14 mouse cellular contexts compared by ENCODE assay signal in genomic region chr2:165398164-165398785, GRCm38 (mm10). TPM values are rescaled to one million over a fixed set of nuclear protein-coding genes. Genes with fewer than 3 reads are reported as not detected.
A peak's percentile ranks its signal among the peaks of the same experiment; 100 is the strongest.
DNase-seq lines count a peak whose midpoint lies in the region; ATAC-seq and TF ChIP-seq lines count a peak whose summit lies in the region.
"Had no signal": no experiment of that assay in that cellular context is flagged by ENCODE, and none has a peak within 500 bp of the region (broad histone marks: within the 10 kb centered on the region; RNA-seq: fewer than 3 reads in every experiment).

No protein-coding gene starts in this region.

- no peaks in the 10 kb centered on the region for H3K27me3 ChIP-seq in liver, adult 2 months (ENCODE audit: control insufficient read depth, insufficient read depth, low read length)
- H3K27me3 ChIP-seq in liver, embryonic 12.5 days (replicated peaks), result no peaks in the 10 kb centered on the region
- H3K27me3 ChIP-seq in embryonic facial prominence, embryonic 10.5 days (replicated peaks; ENCODE audit: low read depth, poor library complexity, severe bottlenecking), result no peaks in the 10 kb centered on the region
- H3K27me3 ChIP-seq in hindbrain, postnatal 0 days (ENCODE audit: insufficient read depth, low read length), result no peaks in the 10 kb centered on the region
- no peaks in the 10 kb centered on the region for H3K27me3 ChIP-seq in thymus, adult 2 months (ENCODE audit: control insufficient read depth, insufficient read depth, low read length)

- peak overlapping the region; percentile 93 for H3K27ac ChIP-seq in liver, adult 2 months (replicated peaks; ENCODE audit: insufficient read depth, low read depth, low read length)
- H3K27ac ChIP-seq in liver, embryonic 12.5 days, result no peak overlapping the region
- H3K27ac ChIP-seq in embryonic facial prominence, embryonic 10.5 days (replicated peaks), result peak overlapping the region; percentile 88
- no peak overlapping the region for H3K27ac ChIP-seq in hindbrain, postnatal 0 days
- H3K27ac ChIP-seq in thymus, adult 2 months (ENCODE audit: control insufficient read depth, insufficient read depth, low read length), result no peak overlapping the region

- WGBS in liver, adult 2 months, result 59% methylated on average over 15 of the region's 15 CpGs
- 60% methylated on average over 15 of the region's 15 CpGs for WGBS in liver, embryonic 12.5 days (ENCODE audit: insufficient replicate concordance)
- 53% methylated on average over 15 of the region's 15 CpGs for WGBS in embryonic facial prominence, embryonic 10.5 days
- 61% methylated on average over 15 of the region's 15 CpGs for WGBS in hindbrain, postnatal 0 days
- WGBS in thymus, adult 2 months, result 84% methylated on average over 15 of the region's 15 CpGs

- H3K79me2 ChIP-seq in liver, adult 2 months (ENCODE audit: control insufficient read depth, insufficient read depth, low read length), result no peaks in the 10 kb centered on the region

- TF ChIP-seq POLR2A in liver, adult 2 months (IDR thresholded peaks at IDR 0.05; ENCODE audit: extremely low read depth, insufficient read depth, low read length), result no peak
- TF ChIP-seq POLR2A in thymus, adult 2 months (IDR thresholded peaks at IDR 0.05; ENCODE audit: control insufficient read depth, extremely low read depth, insufficient read depth, low read length, poor library complexity), result no peak

- H3K9me3 ChIP-seq in liver, embryonic 12.5 days (replicated peaks), result no peaks in the 10 kb centered on the region
- no peaks in the 10 kb centered on the region for H3K9me3 ChIP-seq in embryonic facial prominence, embryonic 10.5 days
- H3K9me3 ChIP-seq in hindbrain, postnatal 0 days (ENCODE audit: low read length), result no peaks in the 10 kb centered on the region

- peak overlapping the region; percentile 64 for H3K4me3 ChIP-seq in liver, adult 2 months (ENCODE audit: insufficient read depth, low read depth, low read length)
- no peak overlapping the region for H3K4me3 ChIP-seq in liver, embryonic 12.5 days
- peak overlapping the region; percentile 35 for H3K4me3 ChIP-seq in embryonic facial prominence, embryonic 10.5 days
- no peak overlapping the region for H3K4me3 ChIP-seq in hindbrain, postnatal 0 days (ENCODE audit: low read length)
- no peak overlapping the region for H3K4me3 ChIP-seq in thymus, adult 2 months (ENCODE audit: control insufficient read depth, insufficient read depth, low read length)
- H3K4me3 ChIP-seq: myocyte had no signal

- no peak overlapping the region for H3K4me2 ChIP-seq in liver, embryonic 12.5 days
- H3K4me2 ChIP-seq in hindbrain, postnatal 0 days (ENCODE audit: low read depth, low read length), result no peak overlapping the region

- ATAC-seq in liver, embryonic 12.5 days, result no peak
- ATAC-seq in hindbrain, postnatal 0 days, result peak; percentile 30; the same call in 1 of the 2 replicates

- no peak for TF ChIP-seq CTCF in liver, adult 2 months (IDR thresholded peaks at IDR 0.05; ENCODE audit: low read depth, low read length)
- TF ChIP-seq CTCF in hindbrain, postnatal 0 days (IDR thresholded peaks at IDR 0.05; ENCODE audit: low read depth), result no peak
- TF ChIP-seq CTCF in thymus, adult 2 months (IDR thresholded peaks at IDR 0.05; ENCODE audit: borderline replicate concordance, control insufficient read depth, extremely low read depth, insufficient read depth, low read length, poor library complexity), result no peak

- no peaks in the 10 kb centered on the region for H3K36me3 ChIP-seq in liver, adult 2 months (ENCODE audit: control insufficient read depth, insufficient read depth, low read length)
- H3K36me3 ChIP-seq in liver, embryonic 12.5 days, result no peaks in the 10 kb centered on the region
- H3K36me3 ChIP-seq in embryonic facial prominence, embryonic 10.5 days (replicated peaks), result no peaks in the 10 kb centered on the region
- no peaks in the 10 kb centered on the region for H3K36me3 ChIP-seq in hindbrain, postnatal 0 days (ENCODE audit: insufficient read depth, low read length)
- H3K36me3 ChIP-seq in thymus, adult 2 months (ENCODE audit: control insufficient read depth, insufficient read depth, low read length), result no peaks in the 10 kb centered on the region

- peak overlapping the region; percentile 79 for H3K9ac ChIP-seq in liver, adult 2 months (ENCODE audit: low read depth, low read length)
- no peak overlapping the region for H3K9ac ChIP-seq in liver, embryonic 12.5 days
- H3K9ac ChIP-seq in hindbrain, postnatal 0 days (replicated peaks; ENCODE audit: low read length), result no peak overlapping the region

- DNase-seq in liver, adult 2 months (ENCODE audit: extremely low read depth, low read depth, low spot score), result peak; percentile 38
- peak; percentile 84 for DNase-seq in MN1 (ENCODE audit: low spot score)
- DNase-seq in embryonic facial prominence, embryonic 10.5 days (ENCODE audit: low spot score), result peak; percentile 76
- DNase-seq in hindbrain, postnatal 0 days (ENCODE audit: low spot score), result peak; percentile 31
- no peak for DNase-seq in thymus, adult 2 months
- DNase-seq in heart, postnatal 10 days, result no peak
- no peak for DNase-seq in adrenal gland, adult (ENCODE audit: inconsistent age in 2 of 2, low spot score in 1 of 2)
- DNase-seq: cerebellum, adult 9-11 months; kidney, adult 8-10 months had no signal

- H3K4me1 ChIP-seq in liver, adult 2 months (ENCODE audit: control insufficient read depth, insufficient read depth, low read length), result peaks cover 9% of the 10 kb centered on the region; the same call in 1 of the 2 replicates
- H3K4me1 ChIP-seq in liver, embryonic 12.5 days, result peaks cover 23% of the 10 kb centered on the region
- H3K4me1 ChIP-seq in embryonic facial prominence, embryonic 10.5 days, result peaks cover 58% of the 10 kb centered on the region
- H3K4me1 ChIP-seq in hindbrain, postnatal 0 days (ENCODE audit: insufficient read depth, low read length), result no peaks in the 10 kb centered on the region
- peaks cover 11% of the 10 kb centered on the region for H3K4me1 ChIP-seq in thymus, adult 2 months (replicated peaks; ENCODE audit: control insufficient read depth, insufficient read depth, low read length)

- intact Hi-C loops in heart, postnatal 10 days (cut with DNase I), result no loop called here

RNA-seq across cellular contexts. Expression of gene Ocstamp, which starts 1.9 kb away (rescaled TPM):
- total RNA-seq in liver, adult 2 months (2014; rRNA removed), result 0.07 and 0.28 TPM in 2 replicates
- 0.81 and 0.83 TPM in 2 replicates for polyA plus RNA-seq in liver, adult 2 months (2012; rRNA removed)
- 1.5 and 1.8 TPM in 2 replicates for polyA plus RNA-seq in liver, embryonic 12.5 days (2016; fragmentation: Nextera tagmentation; extraction: Ambion mirVana)
- polyA plus RNA-seq in embryonic facial prominence, embryonic 10.5 days (2016; fragmentation: Nextera tagmentation; extraction: Ambion mirVana), result 0.06 and 0.18 TPM in 2 replicates
- 0.05 TPM in 1 of 2 replicates, not detected in the other for total RNA-seq in hindbrain, postnatal 0 days (2014; rRNA removed)
- 0.05 TPM in 1 of 2 replicates, not detected in the other for polyA plus RNA-seq in hindbrain, postnatal 0 days (2015; fragmentation: Nextera tagmentation; extraction: Ambion mirVana)
- polyA plus RNA-seq in thymus, adult 2 months (2012; rRNA removed), result 0.37 and 0.44 TPM in 2 replicates
- total RNA-seq in heart, postnatal 10 days (2021), result not detected
- total RNA-seq: CH12.LX; granulocyte monocyte progenitor cell, adult 5-6 weeks; heart, postnatal 36 days had no signal
- polyA plus RNA-seq: myocyte had no signal

RNA-seq across cellular contexts. Expression of gene Zfp334, which starts 10.2 kb away (rescaled TPM):
- 0.65 and 0.74 TPM in 2 replicates for total RNA-seq in liver, adult 2 months (2014; rRNA removed)
- polyA plus RNA-seq in liver, adult 2 months (2012; rRNA removed), result 0.46 and 0.50 TPM in 2 replicates
- 2.5 and 2.7 TPM in 2 replicates for polyA plus RNA-seq in liver, embryonic 12.5 days (2016; fragmentation: Nextera tagmentation; extraction: Ambion mirVana)
- polyA plus RNA-seq in embryonic facial prominence, embryonic 10.5 days (2016; fragmentation: Nextera tagmentation; extraction: Ambion mirVana), result 20.8 and 21.6 TPM in 2 replicates
- total RNA-seq in hindbrain, postnatal 0 days (2014; rRNA removed), result 14.8 and 16.4 TPM in 2 replicates
- 3.7 and 3.9 TPM in 2 replicates for polyA plus RNA-seq in hindbrain, postnatal 0 days (2015; fragmentation: Nextera tagmentation; extraction: Ambion mirVana)
- polyA plus RNA-seq in thymus, adult 2 months (2012; rRNA removed), result 0.23 and 0.31 TPM in 2 replicates
- total RNA-seq in heart, postnatal 10 days (2021), result 1 to 10 TPM; 3.4 to 4.1 TPM
- total RNA-seq: CH12.LX; granulocyte monocyte progenitor cell, adult 5-6 weeks had no signal

RNA-seq across cellular contexts. Expression of gene Zfp663, which starts 29.7 kb away (rescaled TPM):
- total RNA-seq in liver, adult 2 months (2014; rRNA removed), result not detected in 2 replicates
- polyA plus RNA-seq in liver, adult 2 months (2012; rRNA removed), result not detected in 2 replicates
- polyA plus RNA-seq in liver, embryonic 12.5 days (2016; fragmentation: Nextera tagmentation; extraction: Ambion mirVana), result 0.14 TPM in 1 of 2 replicates, not detected in the other
- polyA plus RNA-seq in embryonic facial prominence, embryonic 10.5 days (2016; fragmentation: Nextera tagmentation; extraction: Ambion mirVana), result 3.0 and 3.2 TPM in 2 replicates
- total RNA-seq in hindbrain, postnatal 0 days (2014; rRNA removed), result 0.47 and 3.8 TPM in 2 replicates
- 2.2 and 2.3 TPM in 2 replicates for polyA plus RNA-seq in hindbrain, postnatal 0 days (2015; fragmentation: Nextera tagmentation; extraction: Ambion mirVana)
- polyA plus RNA-seq in thymus, adult 2 months (2012; rRNA removed), result not detected in 2 replicates
- total RNA-seq in heart, postnatal 10 days (2021), result not detected
- total RNA-seq: CH12.LX; granulocyte monocyte progenitor cell, adult 5-6 weeks; heart, postnatal 36 days had no signal
- polyA plus RNA-seq: myocyte had no signal

Comparison
In these comparisons a context has a peak if more than half of its experiments do, and no peak if none do; other contexts are left out.
1. H3K27ac ChIP-seq: peak in liver, adult 2 months (single experiment) and embryonic facial prominence, embryonic 10.5 days (single experiment); none in liver, embryonic 12.5 days (single experiment), hindbrain, postnatal 0 days (single experiment) and thymus, adult 2 months (single experiment).
2. H3K4me3 ChIP-seq: peak in liver, adult 2 months (single experiment) and embryonic facial prominence, embryonic 10.5 days (single experiment); none in liver, embryonic 12.5 days (single experiment), hindbrain, postnatal 0 days (single experiment) and thymus, adult 2 months (single experiment).
3. DNase-seq: peak in liver, adult 2 months (single experiment), MN1 (single experiment), embryonic facial prominence, embryonic 10.5 days (single experiment) and hindbrain, postnatal 0 days (single experiment); none in thymus, adult 2 months (single experiment), heart, postnatal 10 days (0 of 2) and adrenal gland, adult (0 of 2).